Mouse (Mus musculus): Measurements from ENCODE around the gene Nelfa.

GRCm38 (mm10) chr5:33875472-33875871 lies 60.7 kb downstream of the Nelfa start:
- no peak for TF ChIP-seq CTCF (IDR thresholded peaks at IDR 0.05; ENCODE audit: extremely low read depth, insufficient read length, insufficient replicate concordance, low read depth, low read length)
- TF ChIP-seq POLR2A (IDR thresholded peaks at IDR 0.05; ENCODE audit: low read depth, low read length), result no peak
